Comparison of ENCODE assay signal across 7 mouse cellular contexts in the genomic region with DNA sequence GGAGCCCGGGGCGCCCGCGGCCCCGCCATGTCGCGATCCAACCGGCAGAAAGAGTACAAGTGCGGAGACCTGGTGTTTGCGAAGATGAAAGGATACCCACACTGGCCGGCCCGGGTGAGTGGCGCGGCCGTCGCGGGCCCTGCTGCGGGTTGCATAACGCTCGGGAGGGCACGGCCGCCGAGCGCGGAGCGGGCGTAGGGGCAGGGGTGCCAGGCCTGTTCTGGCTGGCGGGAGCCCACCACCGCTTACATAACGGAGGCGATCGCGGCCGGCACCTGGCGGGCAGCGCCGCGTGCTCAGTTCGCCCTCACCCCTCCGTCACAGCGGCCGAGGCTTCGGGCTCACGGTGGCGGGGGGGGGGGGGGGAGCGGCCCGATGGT. TPM values are rescaled to one million over a fixed set of nuclear protein-coding genes. Genes with fewer than 3 reads are reported as not detected.
A peak's percentile ranks its signal among the peaks of the same experiment; 100 is the strongest.
DNase-seq lines count a peak whose midpoint lies in the region; ATAC-seq and TF ChIP-seq lines count a peak whose summit lies in the region.

No protein-coding gene starts in this region.

- H3K9ac ChIP-seq in ES-Bruce4 (ENCODE audit: low read depth, poor library complexity, severe bottlenecking), result peak overlapping the region; percentile 97
- peak overlapping the region; percentile 89 for H3K9ac ChIP-seq in intestine, postnatal 0 days (ENCODE audit: low read depth, low read length)

- no peak for TF ChIP-seq POLR2A in ES-Bruce4 (IDR thresholded peaks at IDR 0.05; ENCODE audit: insufficient read depth, low read length)

- H3K4me3 ChIP-seq in C2C12 (ENCODE audit: insufficient read depth, poor library complexity, severe bottlenecking) (peak overlapping the region; percentile 80), ES-Bruce4 (ENCODE audit: low read depth, low read length) (peak overlapping the region; percentile 86)
- H3K4me3 ChIP-seq in intestine, postnatal 0 days (ENCODE audit: low read depth, low read length), result peak overlapping the region; percentile 80

- TF ChIP-seq CTCF in C2C12 (IDR thresholded peaks at IDR 0.05; ENCODE audit: control insufficient read depth, insufficient read depth, insufficient read length) (no peak), ES-Bruce4 (IDR thresholded peaks at IDR 0.05; ENCODE audit: low read depth, low read length) (no peak)
- TF ChIP-seq CTCF in intestine, postnatal 0 days (IDR thresholded peaks at IDR 0.05; ENCODE audit: low read depth), result no peak

- 0 out of 2 replicates have a peak, but pooled peaks have one; percentile 4 for ATAC-seq in granulocyte monocyte progenitor cell, adult 5-6 weeks (replicated peaks; ENCODE audit: poor library complexity, severe bottlenecking)
- ATAC-seq in intestine, postnatal 0 days, result peak; percentile 11

- H3K36me3 ChIP-seq in C2C12 (ENCODE audit: control insufficient read depth, insufficient read depth) (peaks cover 11% of the 10 kb centered on the region), ES-Bruce4 (ENCODE audit: control insufficient read depth, insufficient read depth, low read length, poor library complexity, severe bottlenecking) (no peaks in the 10 kb centered on the region)
- H3K36me3 ChIP-seq in intestine, postnatal 0 days (ENCODE audit: control insufficient read depth, insufficient read depth), result no peaks in the 10 kb centered on the region

- no peak for TF ChIP-seq EP300 in ES-Bruce4 (IDR thresholded peaks at IDR 0.05; ENCODE audit: insufficient read depth, low read depth, low read length)

- no peaks in the 10 kb centered on the region for H3K9me3 ChIP-seq in ES-Bruce4 (replicated peaks; ENCODE audit: control insufficient read depth, insufficient read depth, low read length, poor library complexity, severe bottlenecking)
- no peaks in the 10 kb centered on the region for H3K9me3 ChIP-seq in intestine, postnatal 0 days (ENCODE audit: control insufficient read depth)

- peak overlapping the region; percentile 100 for H3ac ChIP-seq in C2C12 (ENCODE audit: control insufficient read depth, insufficient read length, low read depth)

- H3K79me2 ChIP-seq in C2C12 (ENCODE audit: control insufficient read depth, insufficient read depth), result peaks cover 55% of the 10 kb centered on the region

- H3K4me1 ChIP-seq in ES-Bruce4 (ENCODE audit: control insufficient read depth, insufficient read depth, low read length), result no peaks in the 10 kb centered on the region
- peaks cover 13% of the 10 kb centered on the region for H3K4me1 ChIP-seq in intestine, postnatal 0 days (replicated peaks; ENCODE audit: control insufficient read depth, insufficient read depth, low read length)

- peak overlapping the region; percentile 95; the same call in 1 of the 2 replicates for H3K27ac ChIP-seq in ES-Bruce4 (ENCODE audit: insufficient read depth, low read length)
- peak overlapping the region; percentile 86 for H3K27ac ChIP-seq in intestine, postnatal 0 days (ENCODE audit: low read depth, low read length)

- WGBS in intestine, postnatal 0 days, result under 1% methylated on average over 40 of the region's 47 CpGs

- peak; percentile 71 to 73 for DNase-seq in cerebellum, postnatal 36 days
- peak; percentile 36 to 44 for DNase-seq in lung, adult 18-20 months
- DNase-seq in right cerebral cortex, postnatal 4 days, result peak; percentile 41

- H3K79me3 ChIP-seq in C2C12 (ENCODE audit: low read depth), result peaks cover 50% of the 10 kb centered on the region

- H3K4me2 ChIP-seq in intestine, postnatal 0 days (replicated peaks; ENCODE audit: low read depth), result peak overlapping the region; percentile 70

- H3K27me3 ChIP-seq in C2C12 (ENCODE audit: control insufficient read depth, insufficient read depth, insufficient read length) (no peaks in the 10 kb centered on the region), ES-Bruce4 (ENCODE audit: control insufficient read depth, insufficient read depth, low read length, poor library complexity, severe bottlenecking) (no peaks in the 10 kb centered on the region)
- no peaks in the 10 kb centered on the region for H3K27me3 ChIP-seq in intestine, postnatal 0 days (replicated peaks; ENCODE audit: control insufficient read depth, insufficient read depth, low read length)

TF ChIP-seq in C2C12, 6 proteins besides CTCF, POLR2A, EP300 and RAD21:
- TF ChIP-seq FOSL1 (IDR thresholded peaks at IDR 0.05; ENCODE audit: insufficient read depth, low read length, poor library complexity, severe bottlenecking) (no peak), MYOD1 (IDR thresholded peaks at IDR 0.05; ENCODE audit: control insufficient read depth, insufficient read length, low read depth) (no peak), CEBPB (IDR thresholded peaks at IDR 0.05; ENCODE audit: low read depth) (peak; percentile 1), MYOG (IDR thresholded peaks at IDR 0.05; ENCODE audit: control insufficient read depth, extremely low read depth, insufficient read length) (no peak), MAX (IDR thresholded peaks at IDR 0.05) (no peak)

RNA-seq across cellular contexts. Expression of a gene that starts 0.5 kb away (rescaled TPM):
- polyA plus RNA-seq in C2C12 (2012; fragmentation: generic; extraction: Trizol) (279 TPM), ES-Bruce4 (2011; ENCODE audit: insufficient read depth, insufficient read length, low read depth, missing spikeins) (508 and 526 TPM in 2 replicates)
- 330 and 338 TPM in 2 replicates for total RNA-seq in granulocyte monocyte progenitor cell, adult 5-6 weeks (2014; fragmentation: Nextera tagmentation)
- total RNA-seq in granulocyte monocyte progenitor cell, adult 5-6 weeks (2017), result 302 and 321 TPM in 2 replicates
- polyA plus RNA-seq in intestine, postnatal 0 days (2015; fragmentation: Nextera tagmentation; extraction: Ambion mirVana), result 93.8 and 107 TPM in 2 replicates

RNA-seq across cellular contexts. Expression of a gene that starts 12.7 kb away (rescaled TPM):
- polyA plus RNA-seq in C2C12 (2012; fragmentation: generic; extraction: Trizol) (69.7 TPM), ES-Bruce4 (2011; ENCODE audit: insufficient read depth, insufficient read length, low read depth, missing spikeins) (207 and 219 TPM in 2 replicates)
- 165 and 169 TPM in 2 replicates for total RNA-seq in granulocyte monocyte progenitor cell, adult 5-6 weeks (2014; fragmentation: Nextera tagmentation)
- total RNA-seq in granulocyte monocyte progenitor cell, adult 5-6 weeks (2017), result 112 and 134 TPM in 2 replicates
- polyA plus RNA-seq in intestine, postnatal 0 days (2015; fragmentation: Nextera tagmentation; extraction: Ambion mirVana), result 74.9 and 79.5 TPM in 2 replicates

RNA-seq across cellular contexts. Expression of a gene that starts 21.2 kb away (rescaled TPM):
- polyA plus RNA-seq in C2C12 (2012; fragmentation: generic; extraction: Trizol), result 44.3 TPM
- 66.9 and 74.2 TPM in 2 replicates for polyA plus RNA-seq in ES-Bruce4 (2011; ENCODE audit: insufficient read depth, insufficient read length, low read depth, missing spikeins)
- 25.9 and 35.4 TPM in 2 replicates for total RNA-seq in granulocyte monocyte progenitor cell, adult 5-6 weeks (2014; fragmentation: Nextera tagmentation)
- 29.6 and 33.4 TPM in 2 replicates for total RNA-seq in granulocyte monocyte progenitor cell, adult 5-6 weeks (2017)
- 7.9 and 8.0 TPM in 2 replicates for polyA plus RNA-seq in intestine, postnatal 0 days (2015; fragmentation: Nextera tagmentation; extraction: Ambion mirVana)

RNA-seq across cellular contexts. Expression of a gene that starts 23.5 kb away (rescaled TPM):
- polyA plus RNA-seq in C2C12 (2012; fragmentation: generic; extraction: Trizol), result 25.0 TPM
- 64.3 and 68.4 TPM in 2 replicates for polyA plus RNA-seq in ES-Bruce4 (2011; ENCODE audit: insufficient read depth, insufficient read length, low read depth, missing spikeins)
- total RNA-seq in granulocyte monocyte progenitor cell, adult 5-6 weeks (2014; fragmentation: Nextera tagmentation), result 49.5 and 63.1 TPM in 2 replicates
- total RNA-seq in granulocyte monocyte progenitor cell, adult 5-6 weeks (2017), result 45.7 and 51.4 TPM in 2 replicates
- polyA plus RNA-seq in intestine, postnatal 0 days (2015; fragmentation: Nextera tagmentation; extraction: Ambion mirVana), result 13.9 and 14.1 TPM in 2 replicates

RNA-seq across cellular contexts. Expression of a gene that starts 23.9 kb away (rescaled TPM):
- polyA plus RNA-seq in C2C12 (2012; fragmentation: generic; extraction: Trizol) (7.1 TPM), ES-Bruce4 (2011; ENCODE audit: insufficient read depth, insufficient read length, low read depth, missing spikeins) (14.9 and 18.8 TPM in 2 replicates)
- 20.7 and 30.7 TPM in 2 replicates for total RNA-seq in granulocyte monocyte progenitor cell, adult 5-6 weeks (2014; fragmentation: Nextera tagmentation)
- total RNA-seq in granulocyte monocyte progenitor cell, adult 5-6 weeks (2017), result 13.6 and 13.8 TPM in 2 replicates
- 5.8 and 6.1 TPM in 2 replicates for polyA plus RNA-seq in intestine, postnatal 0 days (2015; fragmentation: Nextera tagmentation; extraction: Ambion mirVana)

Comparison
In these comparisons a context has a peak if more than half of its experiments do, and no peak if none do; other contexts are left out.
1. Peak in every context shown above with its lines: DNase-seq, ATAC-seq, H3K4me3 ChIP-seq and H3K27ac ChIP-seq.